Mouse (Mus musculus) lung, postnatal 4 days (tissue): ENCODE results near the gene Unc119b.
"Not testable (repeated sequence)": the region's sequence is repeated elsewhere in the genome, so short reads cannot be mapped to it uniquely, and the experiment has no call there.

Experiments used
- DNase-seq, 2 experiments: peaks; one replicate each; pipeline ENCODE4 v3.0.0; 2021

Gene Unc119b

DNA sequence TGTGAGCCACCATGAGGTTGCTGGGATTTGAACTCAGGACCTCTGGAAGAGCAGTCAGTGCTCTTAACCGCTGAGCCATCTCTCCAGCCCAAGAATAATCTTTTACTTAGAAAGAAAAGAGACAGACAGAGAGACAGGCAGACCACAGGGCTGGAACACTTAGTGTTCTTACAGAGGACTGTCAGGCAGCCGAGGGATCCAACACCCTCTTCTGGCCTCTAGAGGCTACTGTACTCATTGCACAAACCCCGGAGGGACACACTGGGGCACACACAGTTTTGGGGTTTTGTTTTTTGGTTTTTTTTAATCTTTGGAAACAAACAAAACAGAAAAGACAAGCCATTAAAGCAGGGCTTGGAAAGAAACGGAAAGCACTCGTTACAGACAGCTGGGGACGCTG is 5.4 kb downstream of the Unc119b start:
- no peak for DNase-seq

DNA sequence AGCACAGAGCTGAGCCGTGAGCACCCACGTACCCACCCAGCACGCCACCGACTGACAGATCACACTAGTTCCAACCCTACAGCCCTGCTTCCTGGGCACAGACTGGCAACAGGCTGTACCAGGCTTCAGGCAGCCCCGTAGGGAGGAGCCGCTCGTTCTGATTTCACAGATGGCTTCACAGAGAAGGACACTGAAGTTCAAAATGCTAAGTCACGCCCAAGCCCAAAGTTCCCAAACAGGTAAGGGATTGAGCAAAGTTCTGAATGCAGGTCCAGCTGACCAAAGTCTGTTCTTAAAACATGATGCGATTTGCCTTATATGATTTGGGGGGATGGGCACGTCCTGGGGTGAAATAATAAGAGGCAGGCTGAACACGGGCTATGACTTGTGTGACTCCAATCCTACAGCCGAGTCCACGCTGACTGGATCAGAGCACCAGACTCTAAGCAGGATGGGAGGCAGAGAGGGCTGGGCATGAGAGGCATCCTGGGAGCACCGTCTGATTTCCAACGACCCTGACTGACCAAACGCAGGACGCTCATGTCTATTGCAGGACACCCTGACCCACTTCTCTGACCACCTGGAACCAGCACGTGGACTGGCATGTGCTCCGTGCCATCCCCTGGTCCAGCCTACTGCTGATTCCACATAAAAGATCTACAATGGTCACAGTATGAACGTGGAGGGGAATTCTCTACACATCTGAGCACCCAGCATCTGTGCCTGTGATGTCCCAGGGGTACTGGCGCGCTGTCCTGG is 7.2 kb downstream of the Unc119b start:
- DNase-seq, result no peak

DNA sequence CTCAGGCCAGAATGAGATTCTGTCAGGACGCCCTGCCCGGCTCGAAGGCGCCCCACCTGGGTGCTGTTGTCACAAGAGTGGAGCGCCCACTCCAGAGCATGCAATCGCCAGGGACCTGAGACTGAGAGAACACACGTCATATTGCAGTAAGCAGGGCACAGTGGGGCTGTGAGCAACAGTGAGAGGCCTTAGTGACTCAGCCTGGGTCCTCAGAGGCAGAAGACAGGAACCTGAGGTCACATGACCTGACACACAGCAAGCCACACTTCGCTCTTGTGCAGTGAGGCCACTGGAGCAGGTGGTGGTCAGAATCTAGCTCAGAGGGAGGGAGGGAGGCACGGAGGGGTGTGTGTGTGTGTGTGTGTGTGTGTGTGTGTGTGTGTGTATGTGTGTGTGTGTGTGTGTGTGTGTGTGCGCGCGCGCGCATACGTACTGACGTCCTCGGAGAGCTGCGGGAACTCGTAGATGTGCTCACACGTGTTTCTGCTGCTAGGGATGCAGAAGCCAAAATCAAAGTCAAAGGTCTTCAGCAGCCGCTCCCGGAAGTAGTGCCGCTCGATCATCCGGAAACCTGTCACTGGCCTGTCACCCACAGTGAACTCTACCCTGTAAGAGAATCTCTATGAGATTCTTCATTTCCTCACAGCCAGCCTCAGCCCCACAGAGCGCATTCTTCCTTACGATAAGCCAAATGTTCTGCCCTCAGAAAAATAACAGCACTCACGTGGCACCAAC is 8.0 kb downstream of the Unc119b start:
- DNase-seq, result no peak

DNA sequence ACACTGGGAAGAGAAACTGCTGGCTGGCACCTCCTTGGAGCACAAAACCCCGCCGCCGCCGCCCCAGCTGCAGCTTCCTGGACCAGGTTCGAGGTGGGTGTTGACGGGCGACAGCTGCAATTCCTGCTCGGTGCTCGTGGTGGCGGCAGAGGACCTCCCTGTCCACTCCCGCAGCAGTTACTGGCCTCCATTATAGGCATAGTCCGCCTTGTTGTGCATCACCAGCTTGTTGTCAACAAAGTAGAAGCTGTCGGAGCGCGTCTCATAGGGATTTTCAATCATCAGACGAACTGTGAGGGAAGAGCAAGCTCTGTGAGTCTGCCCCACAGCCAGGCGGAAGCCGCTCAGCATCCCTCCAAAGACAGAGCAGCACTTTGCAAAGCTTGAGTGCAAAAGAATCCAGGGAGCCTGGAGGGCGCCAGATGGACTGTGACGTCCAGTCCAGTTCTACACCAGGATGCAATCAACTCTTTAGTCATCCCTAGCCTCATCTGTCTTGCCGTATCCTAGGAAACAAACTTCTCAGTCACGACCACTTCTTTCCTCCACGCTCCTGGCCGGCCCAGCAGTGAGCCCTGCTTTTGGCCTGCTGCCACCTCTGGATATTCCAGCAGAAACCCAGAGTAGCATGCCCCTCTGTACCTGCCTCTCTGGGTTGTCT is 9.4 kb downstream of the Unc119b start:
- DNase-seq, result peak; percentile 88 to 91

DNA sequence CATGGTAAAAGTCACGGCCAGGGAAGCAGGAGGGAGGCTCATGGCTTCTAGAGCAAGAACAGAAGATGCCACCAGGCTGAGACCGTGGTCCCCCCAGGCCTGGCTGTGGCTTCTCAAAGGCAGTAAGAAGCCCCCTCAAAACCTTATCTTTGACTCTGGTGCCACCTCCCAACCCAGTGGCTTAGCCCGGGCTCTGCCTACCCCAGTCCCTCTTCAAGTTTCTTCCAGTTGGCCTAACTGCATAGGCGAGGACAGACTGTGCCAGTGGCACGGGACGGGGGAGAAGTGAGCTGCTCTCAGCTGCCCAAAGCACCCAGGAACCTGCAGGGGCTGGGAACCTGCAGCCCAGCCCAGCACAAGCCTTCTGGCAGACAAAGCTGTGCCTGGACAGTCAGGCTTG is 10.1 kb downstream of the Unc119b start:
- DNase-seq, result no peak

DNA sequence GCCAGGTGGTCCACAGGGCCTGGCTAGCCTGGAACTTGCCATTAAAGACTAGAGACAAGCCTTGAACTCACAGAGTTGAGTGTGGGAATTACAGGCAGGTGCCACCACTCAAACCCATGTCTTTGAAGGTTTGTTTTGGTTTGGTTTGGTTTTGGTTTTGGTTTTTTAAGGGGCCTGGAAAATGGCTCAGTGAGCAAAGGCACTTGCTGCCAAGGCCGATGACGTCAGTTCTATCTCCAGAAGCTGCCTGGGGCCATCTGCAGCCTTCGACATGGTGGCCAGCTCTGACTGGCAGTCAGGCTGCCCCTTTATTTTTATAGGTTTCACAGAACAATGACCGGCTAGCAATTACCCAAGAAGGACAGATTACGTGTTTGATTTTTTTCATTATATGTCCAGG is 13.8 kb downstream of the Unc119b start:
- no peak for DNase-seq

DNA sequence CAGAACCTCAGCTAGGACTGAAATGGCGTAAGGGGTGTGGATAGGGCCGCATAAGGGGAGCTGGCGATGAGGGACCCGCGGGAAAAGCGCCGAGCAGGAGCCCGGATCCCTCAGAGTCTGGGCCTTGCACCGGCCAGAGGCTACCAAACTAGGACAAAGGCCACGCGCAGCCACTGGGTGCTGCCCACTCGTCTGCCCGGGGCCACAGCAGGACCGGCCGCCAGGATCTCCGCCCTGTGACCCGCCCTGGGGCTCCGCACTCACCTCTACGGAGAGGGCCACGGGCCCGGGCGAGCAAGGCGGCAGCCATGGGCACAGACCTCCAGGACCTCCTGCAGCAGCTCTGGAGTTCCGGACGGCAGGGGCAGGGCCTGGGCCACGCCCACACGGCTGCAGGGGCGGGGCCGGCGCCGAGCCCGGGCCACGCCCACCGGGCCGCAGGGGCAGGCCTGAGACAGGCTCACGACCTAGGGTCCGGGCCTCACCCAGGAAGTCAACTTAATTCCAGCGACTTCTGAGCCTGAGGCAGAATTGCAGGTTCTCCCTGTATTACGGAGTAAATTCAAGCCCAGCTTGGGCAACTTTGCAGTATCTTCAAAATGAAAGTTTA is 15.7 kb downstream of the Unc119b start, which contains the start of gene Acads:
Gene Acads, minus strand, starts transcription at position 386 of the 610 bp plus-strand sequence.
- DNase-seq, result peak; percentile 92 to 95

DNA sequence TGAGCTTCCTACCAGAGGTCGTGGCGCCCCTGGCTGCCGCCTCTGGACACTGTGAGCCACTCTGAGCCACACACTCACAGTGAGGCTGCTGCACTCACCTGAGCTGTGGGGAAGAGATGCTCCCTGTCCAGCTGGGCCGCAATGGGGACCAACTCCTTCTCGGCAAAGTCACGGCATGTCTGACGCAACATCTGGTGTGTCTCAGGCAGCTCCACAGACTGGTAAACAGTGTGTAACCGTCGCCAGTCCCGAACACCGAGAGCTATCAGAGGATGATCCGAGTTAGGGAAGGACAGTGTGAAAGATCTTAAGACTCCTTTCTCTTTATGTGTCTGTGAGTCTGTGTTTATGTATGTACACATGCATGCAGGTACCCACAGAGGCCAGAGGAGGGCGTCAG is 17.3 kb downstream of the Unc119b start:
- no peak for DNase-seq

DNA sequence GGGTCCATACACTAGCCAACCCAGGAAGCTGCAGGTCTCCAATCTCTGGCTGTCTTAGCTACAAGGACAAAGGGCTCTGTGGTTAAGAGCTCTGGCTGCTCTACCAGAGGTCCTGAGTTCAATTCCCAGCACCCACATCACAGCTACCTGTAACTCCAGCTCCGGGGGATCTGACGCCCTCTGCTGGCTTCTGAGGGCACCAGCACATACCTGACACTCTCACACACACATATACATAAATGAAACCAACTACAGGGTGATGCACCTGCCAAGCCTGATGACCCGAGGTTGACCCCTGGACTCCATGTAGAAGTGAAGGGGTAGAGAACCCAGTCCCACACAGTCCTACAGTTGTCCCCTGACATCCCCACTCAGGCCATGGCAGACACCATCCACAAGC is 18.3 kb downstream of the Unc119b start:
- no peak for DNase-seq

DNA sequence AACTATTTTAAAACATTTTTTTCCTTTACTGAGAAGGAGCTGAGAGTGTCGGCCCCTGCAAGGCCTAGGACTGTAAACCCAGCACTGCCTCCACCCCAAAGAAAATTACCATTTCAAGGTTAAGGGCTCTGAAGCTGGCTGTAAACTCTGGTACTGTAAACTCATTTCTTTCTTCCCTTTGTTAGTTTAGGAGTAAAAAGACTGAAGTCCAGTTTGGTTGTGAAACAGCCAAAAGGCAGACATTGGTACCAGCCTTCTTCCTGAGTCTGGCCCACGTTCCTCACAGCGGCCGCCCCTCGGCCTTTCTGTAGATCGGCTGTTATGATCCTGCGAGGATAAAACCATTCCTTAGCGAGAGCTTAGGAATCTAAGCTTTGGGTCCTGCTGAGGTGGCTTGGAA is 20.3 kb downstream of the Unc119b start:
- no peak for DNase-seq

DNA sequence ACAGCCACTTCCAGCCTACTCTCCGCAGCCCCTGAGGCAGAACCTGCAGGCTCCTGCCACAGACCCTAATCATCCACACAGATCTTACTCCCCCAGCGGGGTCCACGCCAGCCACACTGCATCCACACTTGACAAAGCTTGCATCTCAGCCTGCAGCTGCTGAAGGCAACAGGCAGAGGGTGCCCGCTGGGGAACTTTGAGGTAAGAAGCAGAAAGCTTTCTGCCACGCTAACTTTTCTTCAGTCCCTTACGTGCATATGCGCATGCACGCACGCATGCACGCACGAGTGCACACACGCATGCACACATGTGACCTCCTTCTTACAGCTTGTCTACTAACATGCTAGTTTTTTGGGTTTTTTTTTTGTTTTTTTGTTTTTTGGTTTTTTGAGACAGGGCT is 21.5 kb downstream of the Unc119b start:
- no peak for DNase-seq

DNA sequence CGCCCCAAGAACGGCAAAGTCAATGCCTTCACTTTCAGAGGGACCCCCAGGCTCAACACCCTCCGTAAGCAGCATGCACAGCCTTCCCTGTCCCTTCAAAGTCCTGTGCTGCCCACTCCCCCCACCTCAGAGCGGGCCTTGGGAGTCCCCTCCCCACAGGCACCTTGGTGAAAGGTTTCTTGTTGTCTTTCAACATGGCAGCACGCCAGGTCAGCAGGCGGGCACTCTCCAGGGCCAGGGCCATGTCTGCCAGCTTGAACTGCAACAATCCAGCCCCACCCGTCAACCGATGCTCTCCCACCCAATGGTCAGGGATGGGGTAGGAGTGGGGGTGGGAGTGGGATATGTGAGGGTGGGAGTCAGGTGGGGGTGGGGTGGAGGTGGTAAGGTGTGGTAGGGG is 23.6 kb downstream of the Unc119b start:
- DNase-seq, result no peak

DNA sequence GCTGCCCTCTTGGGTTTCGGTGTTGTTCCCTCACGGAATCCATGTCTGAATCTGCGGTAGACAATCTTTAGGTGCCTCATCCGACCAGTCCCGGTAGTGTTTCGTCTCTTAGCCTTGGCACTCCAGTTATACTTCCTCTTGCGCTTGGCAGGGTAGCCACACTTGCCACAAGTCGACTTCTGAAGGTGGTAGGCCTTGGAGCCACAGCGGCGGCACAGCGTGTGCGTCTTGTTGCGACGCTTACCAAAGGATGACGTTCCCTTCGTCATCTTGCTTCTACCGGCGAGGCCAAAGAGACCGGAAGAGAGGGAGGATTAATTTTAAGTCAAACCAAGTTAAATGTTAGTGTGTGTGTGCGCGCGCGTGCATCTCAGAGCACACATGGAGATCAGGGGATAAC is 31.5 kb downstream of the Unc119b start:
- DNase-seq, result not testable (repeated sequence)

DNA sequence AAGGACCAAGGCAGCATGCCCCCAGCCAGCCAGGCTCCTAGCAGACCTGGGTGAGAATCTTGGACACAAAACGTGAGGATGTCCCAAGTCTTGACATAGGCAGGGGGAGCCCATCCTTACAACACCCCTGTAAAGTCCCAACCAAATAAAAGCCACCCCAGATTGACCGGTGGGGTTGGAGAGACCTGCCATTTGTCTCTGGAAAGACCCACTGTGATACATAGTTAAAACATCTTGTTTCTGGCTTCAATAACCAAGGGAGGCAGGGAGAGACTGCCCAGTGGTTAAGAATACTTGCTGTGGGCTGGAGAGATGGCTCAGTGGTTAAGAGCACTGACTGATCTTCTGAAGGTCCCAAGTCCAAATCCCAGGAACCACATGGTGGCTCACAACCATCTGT is 32.5 kb downstream of the Unc119b start:
- no peak for DNase-seq

DNA sequence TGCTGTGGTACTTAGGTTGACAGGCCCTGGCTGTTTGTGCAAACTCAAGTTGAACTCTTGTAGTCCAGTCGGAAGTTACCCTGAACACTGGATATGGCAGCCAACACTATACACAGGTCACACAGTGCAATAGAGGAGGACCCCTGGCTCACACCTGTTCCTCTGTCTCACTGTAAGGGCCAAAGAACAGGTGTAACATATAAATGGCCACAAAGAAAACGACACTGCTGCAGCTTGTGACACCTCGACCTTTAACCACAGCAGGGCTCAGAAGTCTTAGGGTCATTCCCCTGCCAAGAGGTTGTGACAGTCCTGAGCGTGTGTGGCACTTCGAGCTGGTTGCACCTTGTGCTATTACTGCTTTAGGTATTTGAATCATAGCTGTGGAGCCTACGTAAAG is 34.3 kb downstream of the Unc119b start:
- no peak for DNase-seq

DNA sequence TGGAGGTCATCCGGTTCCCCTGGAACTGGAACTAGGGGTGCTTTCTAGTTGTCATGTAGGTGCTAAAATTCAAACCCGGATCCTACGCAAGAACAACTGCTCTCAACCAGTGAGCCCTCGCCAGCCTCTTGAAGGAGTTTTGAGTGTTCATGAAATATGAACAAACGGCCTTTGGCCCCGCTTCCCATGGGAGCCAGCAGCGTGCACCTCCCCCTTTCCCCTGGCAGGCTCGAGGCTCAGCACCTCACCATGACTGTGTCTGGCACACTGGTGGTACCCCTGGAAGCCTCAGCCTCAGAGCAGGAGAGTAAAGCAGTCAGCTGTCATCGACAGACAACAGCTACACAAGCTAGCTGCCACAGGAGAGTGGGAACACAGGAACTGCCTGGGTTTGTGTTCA is 34.8 kb downstream of the Unc119b start:
- DNase-seq, result no peak

DNA sequence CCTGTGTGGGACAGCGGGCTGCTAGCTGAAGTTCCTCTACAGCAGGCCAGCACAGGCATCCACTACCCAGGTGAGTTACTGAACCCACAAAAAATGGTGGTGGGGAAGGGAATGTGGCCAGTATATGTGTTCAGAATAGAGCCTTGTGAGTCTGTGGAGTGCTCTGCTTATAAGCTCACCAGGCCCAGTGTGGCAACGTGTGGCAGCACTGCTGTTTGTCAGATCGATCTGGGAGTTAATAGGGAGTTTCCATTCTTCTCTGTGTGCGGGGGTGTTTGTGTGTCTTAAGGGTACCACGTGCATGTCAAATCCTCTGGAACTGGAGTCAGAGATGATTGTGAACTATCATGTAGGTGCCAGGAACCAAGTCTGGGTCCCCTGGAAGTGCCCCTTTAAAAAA is 35.2 kb downstream of the Unc119b start:
- DNase-seq, result no peak

DNA sequence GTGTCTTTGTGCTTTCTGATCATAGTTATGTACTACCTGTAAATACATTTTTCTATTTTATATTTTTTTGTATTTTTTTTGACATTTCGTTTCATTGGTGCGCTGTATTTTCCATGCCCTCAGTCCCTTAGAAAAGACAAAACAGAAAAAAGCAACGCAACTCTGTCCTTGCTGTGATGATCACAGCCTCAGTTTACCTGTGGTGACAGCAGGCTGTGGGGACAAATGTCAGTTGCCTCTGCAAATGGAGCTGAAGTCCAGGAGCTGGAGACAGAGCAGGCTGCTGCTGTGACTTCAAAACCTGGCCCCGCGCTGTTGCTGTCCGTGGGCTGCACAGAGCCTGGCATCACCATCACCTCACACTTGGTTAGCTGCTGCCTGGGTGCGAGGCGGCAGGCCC is 36.6 kb downstream of the Unc119b start, which contains the start of gene Gm10401:
Gene Gm10401, minus strand, starts transcription at position 101 of the 400 bp plus-strand sequence.
- no peak for DNase-seq

DNA sequence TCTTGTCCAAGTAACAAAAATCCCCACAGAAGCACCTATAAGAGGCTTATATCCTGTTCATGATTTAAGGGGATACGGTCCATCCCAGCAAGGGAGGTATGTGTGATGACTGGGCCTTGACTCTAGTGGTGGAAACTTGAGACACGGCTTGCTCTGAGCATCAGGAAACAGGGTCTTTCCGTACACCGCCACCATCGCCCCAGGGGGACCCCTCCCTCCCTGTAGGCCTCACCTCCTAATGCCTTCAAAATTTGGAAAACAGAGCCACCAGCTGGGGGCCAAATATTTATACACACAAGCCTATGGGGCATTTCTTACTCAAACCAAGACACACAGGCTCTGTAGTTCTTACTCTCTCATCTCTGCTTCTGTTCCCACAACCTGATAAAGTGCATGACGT is 43.0 kb downstream of the Unc119b start:
- DNase-seq, result no peak

DNA sequence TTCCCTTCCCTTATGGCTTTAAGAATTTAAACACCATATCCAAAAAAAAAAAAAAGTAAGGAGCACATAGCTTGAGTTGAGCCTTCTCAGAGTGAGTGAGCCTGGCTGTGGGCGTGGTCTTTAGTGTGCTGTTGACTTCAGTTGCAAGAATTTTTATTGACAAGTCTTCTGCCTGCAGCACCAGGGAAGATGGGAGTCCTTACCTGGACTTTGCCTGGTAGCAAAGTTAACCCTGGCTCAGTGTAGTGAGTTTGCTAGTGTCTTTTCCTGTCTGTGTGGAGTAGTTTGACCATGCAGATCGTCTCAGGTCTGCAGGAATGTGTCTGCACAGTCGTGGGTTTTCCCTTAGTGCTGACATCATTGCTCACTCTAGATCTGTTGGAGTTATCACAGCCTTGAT is 43.8 kb downstream of the Unc119b start:
- no peak for DNase-seq

DNA sequence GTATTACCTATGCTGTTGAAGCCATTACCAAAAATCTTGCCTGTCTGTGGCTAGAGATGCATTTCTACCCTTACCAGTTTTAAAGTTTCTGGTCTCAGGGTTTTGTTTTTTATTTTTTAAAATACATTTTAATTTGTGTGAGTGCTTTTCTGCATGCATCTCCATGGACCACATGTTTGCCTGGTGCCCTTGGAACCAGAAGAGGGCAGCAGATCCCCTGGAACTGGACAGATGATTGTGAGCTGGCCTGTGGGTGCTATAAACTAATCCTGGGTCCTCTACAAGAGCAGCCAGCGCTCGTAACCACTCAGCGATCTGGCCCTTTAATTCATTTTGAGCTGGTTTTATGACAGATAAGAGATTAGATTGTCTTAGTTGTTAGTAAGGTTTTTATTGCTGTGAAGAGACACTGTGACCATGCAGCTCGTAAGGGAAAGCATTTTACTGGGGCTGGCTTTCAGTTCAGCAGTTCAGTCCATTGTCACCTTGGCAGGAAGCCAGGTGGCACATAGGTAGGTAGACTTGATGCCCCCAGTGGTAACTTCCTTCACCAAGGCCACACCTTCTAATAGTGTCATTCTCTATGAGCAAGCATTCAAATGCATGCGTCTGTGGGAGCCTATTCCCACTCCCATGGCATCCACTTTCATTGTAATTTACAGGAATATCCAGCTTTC is 45.0 kb downstream of the Unc119b start:
- no peak for DNase-seq

DNA sequence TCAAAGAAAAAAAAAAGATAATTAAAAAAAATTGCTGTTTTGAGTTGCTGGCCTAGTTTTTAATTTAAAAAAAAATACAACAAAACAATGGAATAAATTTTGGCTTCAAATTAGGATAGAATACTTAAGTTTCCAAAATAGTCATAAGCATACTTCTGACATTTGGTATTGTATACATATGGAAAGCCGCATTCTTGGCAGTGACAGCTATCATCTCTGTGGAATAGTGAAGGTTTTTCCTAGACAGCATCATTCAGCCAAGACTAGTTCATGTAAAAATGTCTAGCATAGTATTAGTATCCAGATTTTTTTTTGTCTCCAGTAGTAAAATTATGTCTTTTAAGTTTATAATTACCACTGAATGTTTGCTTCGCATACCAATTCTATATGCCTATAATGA is 49.1 kb downstream of the Unc119b start:
- DNase-seq, result no peak

DNA sequence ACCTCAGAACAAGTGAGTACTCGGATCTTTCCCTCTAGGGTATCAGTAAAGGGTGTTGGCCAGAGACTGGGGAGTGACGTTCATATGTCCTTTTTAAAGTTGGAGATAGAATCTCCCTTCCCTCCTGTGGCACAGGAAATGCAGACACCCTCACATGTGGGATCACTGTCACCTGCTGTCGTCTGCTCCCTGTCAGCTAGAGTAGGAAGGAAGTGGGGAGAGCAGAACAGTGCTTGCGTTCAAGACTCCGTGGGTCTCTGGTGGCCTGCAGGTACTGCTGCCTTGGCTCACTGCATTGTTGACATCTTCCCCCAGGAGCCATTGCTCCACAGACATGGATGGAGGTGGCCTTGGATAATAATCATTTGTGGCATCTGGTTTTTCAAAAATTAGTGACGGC is 51.3 kb downstream of the Unc119b start:
- DNase-seq, result no peak
